Mouse (Mus musculus) gastrocnemius, adult 8-10 months (tissue): Measurements from ENCODE around the gene Lrrn4cl. TPM values are rescaled to one million over a fixed set of nuclear protein-coding genes. Genes with fewer than 3 reads are reported as not detected.

Experiments used
- microRNA-seq: library from miRNA; unstranded; fragments of <30 nt; microRNA quantifications from one replicate; pipeline ENCODE4 v1.2.0, GENCODE M21; 2022
- total RNA-seq, 4 experiments: library from RNA; stranded (reverse); gene quantifications; 2 replicates each; pipeline ENCODE4 v1.2.4; 2022

Gene Lrrn4cl
- total RNA-seq, 4 experiments from 2014 or later = 5.3 to 8.8 (median 7.0) TPM

Small RNA genes within 50 kb of the gene (microRNA-seq; reads per million reads assigned to microRNA genes)
- gene Mir5136 = not detected

Other genes starting within 250 kb of the Lrrn4cl start
- not detected for gene Slc22a6, start 232.7 kb upstream of the Lrrn4cl start, total RNA-seq
- gene Chrm1, start 187.0 kb upstream of the Lrrn4cl start, total RNA-seq = not detected
- gene Slc3a2, start 127.4 kb upstream of the Lrrn4cl start, total RNA-seq = 10 to 100 TPM; 29.7 to 37.0 (median 31.1) TPM
- 10 to 100 TPM; 14.0 to 16.7 (median 14.9) TPM for gene Wdr74, start 114.9 kb upstream of the Lrrn4cl start, total RNA-seq
- gene 1700092M07Rik, start 110.0 kb upstream of the Lrrn4cl start, total RNA-seq = not detected
- gene Stx5a, start 109.4 kb upstream of the Lrrn4cl start, total RNA-seq = 10 to 100 TPM; 12.3 to 19.8 (median 14.9) TPM
- gene Nxf1, start 93.7 kb upstream of the Lrrn4cl start, total RNA-seq = 10 to 100 TPM; 24.0 to 34.0 (median 27.7) TPM
- gene Tmem223, start 79.8 kb upstream of the Lrrn4cl start, total RNA-seq = 100 to 1,000 TPM in 3 of 4 experiments, 10 to 100 TPM in 1; 99.3 to 133 (median 107) TPM
- 10 to 100 TPM in 1 of 4 experiments, 1 to 10 TPM in 3; 6.9 to 10.3 (median 8.8) TPM for gene Tmem179b, start 76.3 kb upstream of the Lrrn4cl start, total RNA-seq
- gene Taf6l, start 64.4 kb upstream of the Lrrn4cl start, total RNA-seq = 1 to 10 TPM; 3.6 to 5.0 (median 4.6) TPM
- gene Polr2g, start 52.2 kb upstream of the Lrrn4cl start, total RNA-seq = 10 to 100 TPM; 36.0 to 42.5 (median 37.7) TPM
- 1 to 10 TPM in 1 of 4 experiments, under 1 TPM in 3; 0.82 to 1.1 (median 0.90) TPM for gene Zbtb3, start 48.2 kb upstream of the Lrrn4cl start, total RNA-seq
- 10 to 100 TPM; 11.4 to 12.7 (median 11.9) TPM for gene Ttc9c, start 31.4 kb upstream of the Lrrn4cl start, total RNA-seq
- gene Hnrnpul2, start 30.8 kb upstream of the Lrrn4cl start, total RNA-seq = 10 to 100 TPM; 38.1 to 45.6 (median 44.3) TPM
- 1 to 10 TPM in 1 of 4 experiments, not detected in 3; 2.0 TPM for gene AC129217.1, start 21.0 kb upstream of the Lrrn4cl start, total RNA-seq
- gene Bscl2, start 13.3 kb upstream of the Lrrn4cl start, total RNA-seq = 10 to 100 TPM; 14.7 to 23.9 (median 20.0) TPM
- not detected for gene Gng3, start 11.6 kb upstream of the Lrrn4cl start, total RNA-seq
- 100 to 1,000 TPM; 207 to 248 (median 231) TPM for gene Ubxn1, start 20.7 kb downstream of the Lrrn4cl start, total RNA-seq
- 10 to 100 TPM; 58.7 to 74.6 (median 65.3) TPM for gene Uqcc3, start 30.2 kb downstream of the Lrrn4cl start, total RNA-seq
- gene Lbhd1, start 33.0 kb downstream of the Lrrn4cl start, total RNA-seq = 1 to 10 TPM in 2 of 4 experiments, under 1 TPM in 2; 0.54 to 7.3 (median 1.7) TPM
- not detected for gene Gm49403, start 33.2 kb downstream of the Lrrn4cl start, total RNA-seq
- gene 1810009A15Rik, start 38.1 kb downstream of the Lrrn4cl start, total RNA-seq = 10 to 100 TPM; 13.8 to 16.3 (median 15.9) TPM
- 1 to 10 TPM in 3 of 4 experiments, not detected in 1; 2.6 to 5.7 (median 2.9) TPM for gene Gm49416, start 38.2 kb downstream of the Lrrn4cl start, total RNA-seq
- gene Ints5, start 42.2 kb downstream of the Lrrn4cl start, total RNA-seq = 10 to 100 TPM; 10.3 to 13.0 (median 11.3) TPM
- gene Ganab, start 47.3 kb downstream of the Lrrn4cl start, total RNA-seq = 10 to 100 TPM; 15.2 to 20.1 (median 18.9) TPM
- 10 to 100 TPM; 36.8 to 39.0 (median 38.1) TPM for gene B3gat3, start 69.6 kb downstream of the Lrrn4cl start, total RNA-seq
- 1 to 10 TPM; 7.2 to 9.4 (median 8.7) TPM for gene Rom1, start 78.6 kb downstream of the Lrrn4cl start, total RNA-seq
- gene Eml3, start 78.8 kb downstream of the Lrrn4cl start, total RNA-seq = 1 to 10 TPM; 3.5 to 4.7 (median 4.3) TPM
- 10 to 100 TPM; 21.0 to 25.7 (median 23.4) TPM for gene Mta2, start 91.1 kb downstream of the Lrrn4cl start, total RNA-seq
- gene Tut1, start 103.1 kb downstream of the Lrrn4cl start, total RNA-seq = 10 to 100 TPM in 1 of 4 experiments, 1 to 10 TPM in 3; 7.8 to 11.8 (median 9.0) TPM
- gene Eef1g, start 116.3 kb downstream of the Lrrn4cl start, total RNA-seq = 100 to 1,000 TPM; 411 to 454 (median 425) TPM
- gene Ahnak, start 138.5 kb downstream of the Lrrn4cl start, total RNA-seq = 100 to 1,000 TPM; 249 to 267 (median 253) TPM
- gene Scgb1a1, start 237.2 kb downstream of the Lrrn4cl start, total RNA-seq = not detected